Mouse (Mus musculus) ovary, postnatal 14 days (tissue): ENCODE data around the gene Tshr.
"Not testable (repeated sequence)": the region's sequence is repeated elsewhere in the genome, so short reads cannot be mapped to it uniquely, and the experiment has no call there.

ENCODE experiments used
- DNase-seq: peaks from one replicate; pipeline ENCODE4 v3.0.0; 2022; ENCODE audit warnings: low spot score

Tshr gene

DNA sequence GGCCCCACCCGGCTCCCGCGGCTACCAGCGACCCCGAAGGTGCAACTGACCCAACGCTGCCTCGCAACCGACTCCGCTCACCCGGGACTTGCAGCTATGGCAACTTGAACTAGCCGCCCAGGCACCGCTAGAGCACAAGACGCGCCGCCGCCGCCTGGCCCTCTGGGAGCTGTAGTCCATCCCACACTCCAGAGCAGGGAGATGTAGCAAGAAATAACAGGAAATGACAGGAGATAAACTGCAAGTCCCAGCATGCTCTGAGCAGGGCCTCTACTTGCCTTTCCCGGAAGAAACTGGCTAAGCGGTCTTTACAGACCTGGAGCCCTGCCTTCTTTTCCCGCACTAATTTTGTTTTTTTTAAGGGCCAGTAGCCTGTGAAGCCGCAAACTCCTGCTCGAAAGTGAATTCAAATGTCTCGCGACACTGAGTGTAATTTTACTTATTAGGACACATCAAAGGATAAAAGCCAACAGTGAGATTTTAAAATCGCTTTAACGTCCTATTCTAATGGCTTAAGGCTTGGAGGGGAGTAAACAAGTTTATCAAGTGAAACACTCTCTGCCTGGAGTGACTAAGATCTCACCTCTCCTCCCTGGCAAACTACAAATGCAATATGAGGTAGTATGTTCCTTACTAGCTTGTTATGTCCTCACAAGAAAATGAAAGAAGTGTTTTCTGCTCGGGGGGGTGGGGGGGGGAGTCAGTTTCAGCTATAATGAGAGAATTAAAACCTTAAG is at the start of gene Tshr, which contains the start of gene Cep128:
TSS of gene Tshr (plus strand) at position 283 of the 737 bp plus-strand sequence.
TSS of gene Cep128 (minus strand) at position 129 of the 737 bp plus-strand sequence.
- peak; percentile 69 for DNase-seq

DNA sequence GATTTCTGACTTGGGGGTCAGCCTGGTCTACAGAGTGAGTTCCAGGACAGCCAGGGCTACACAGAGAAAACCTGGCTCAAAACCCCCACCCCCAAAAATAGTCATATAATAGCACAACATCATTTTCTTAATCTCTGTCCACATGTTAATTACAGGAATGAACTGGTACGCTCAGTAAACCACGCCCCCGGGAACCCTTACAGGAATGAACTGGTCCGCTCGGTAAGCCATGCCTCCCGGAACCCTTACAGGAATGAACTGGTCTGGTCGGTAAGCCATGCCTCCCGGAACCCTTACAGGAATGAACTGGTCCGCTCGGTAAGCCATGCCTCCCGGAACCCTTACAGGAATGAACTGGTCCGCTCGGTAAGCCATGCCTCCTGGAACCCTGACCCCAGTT is 45.7 kb upstream of the Tshr start:
- not testable (repeated sequence) for DNase-seq

DNA sequence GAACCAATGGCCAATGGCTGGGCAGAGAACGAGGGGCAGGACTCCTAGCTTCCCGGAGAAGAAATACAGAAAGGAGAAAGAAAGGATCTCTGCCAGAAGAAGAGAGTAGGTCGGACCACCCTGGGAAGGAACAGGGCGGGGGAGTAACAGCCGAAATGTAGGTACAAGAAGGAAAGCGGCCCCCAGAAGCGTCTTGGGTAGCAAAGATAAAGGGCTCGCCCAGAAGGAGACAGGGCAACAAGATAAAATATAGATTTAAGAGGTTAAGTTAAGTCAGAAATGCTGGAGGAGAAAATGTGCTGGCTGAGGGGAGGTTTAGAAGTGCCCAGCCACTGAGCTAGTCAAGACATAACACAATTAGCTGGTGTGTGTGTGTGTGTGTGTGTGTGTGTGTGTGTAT is 30.6 kb upstream of the Tshr start:
- no peak for DNase-seq

DNA sequence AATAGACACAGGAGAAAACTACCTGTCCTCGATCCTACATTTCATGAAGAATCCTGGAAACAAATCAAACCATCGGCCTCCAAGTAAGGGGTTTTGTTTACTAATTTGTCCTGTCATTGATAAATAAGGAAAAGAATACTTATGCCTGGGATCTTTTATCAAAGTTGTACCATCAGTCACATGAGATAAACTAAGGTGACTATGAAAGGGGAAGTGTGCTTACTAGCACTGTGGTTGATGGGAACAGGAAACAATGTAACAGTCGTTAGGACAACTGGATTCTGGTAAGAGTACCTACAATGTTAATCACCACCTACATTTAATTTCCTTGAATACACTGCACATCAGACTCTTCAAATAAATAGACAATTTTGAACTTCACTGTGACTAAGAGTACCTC is 15.2 kb upstream of the Tshr start:
- DNase-seq: no peak

DNA sequence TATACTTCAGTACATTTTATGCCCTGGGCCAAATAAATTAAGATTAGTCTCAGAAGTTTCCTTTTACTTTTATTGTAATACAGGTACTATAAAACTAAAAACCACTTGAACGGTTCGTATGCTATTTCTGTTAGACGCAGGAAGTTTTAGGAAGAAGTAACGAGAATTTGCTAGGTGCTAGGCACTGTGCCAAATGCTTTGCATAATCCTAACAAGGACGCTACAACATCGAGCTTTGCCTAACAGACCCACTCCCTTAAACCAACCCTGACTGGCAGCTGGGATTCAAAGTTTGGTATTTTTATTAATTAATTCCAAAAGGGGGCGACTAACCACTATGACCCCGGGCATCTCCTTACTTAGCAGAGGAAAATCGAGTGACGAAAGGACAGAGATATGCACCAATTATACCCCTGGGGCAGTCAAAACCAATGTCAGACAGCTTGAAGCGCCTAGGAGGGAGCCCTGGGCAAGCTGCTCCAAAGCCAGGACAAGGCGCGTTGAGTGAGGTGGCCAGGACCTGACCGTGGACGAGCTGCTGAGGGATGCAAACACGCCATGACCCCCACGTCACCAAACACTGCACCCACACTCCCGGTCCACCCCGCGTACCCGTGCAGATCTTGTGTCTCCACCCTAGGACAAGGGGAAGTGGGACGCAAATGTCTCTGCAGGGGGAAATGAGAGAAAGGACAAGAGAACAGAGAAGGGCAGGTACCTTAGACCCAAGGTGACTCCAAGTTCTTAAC is 673 bp upstream of the Tshr start:
- DNase-seq: no peak

DNA sequence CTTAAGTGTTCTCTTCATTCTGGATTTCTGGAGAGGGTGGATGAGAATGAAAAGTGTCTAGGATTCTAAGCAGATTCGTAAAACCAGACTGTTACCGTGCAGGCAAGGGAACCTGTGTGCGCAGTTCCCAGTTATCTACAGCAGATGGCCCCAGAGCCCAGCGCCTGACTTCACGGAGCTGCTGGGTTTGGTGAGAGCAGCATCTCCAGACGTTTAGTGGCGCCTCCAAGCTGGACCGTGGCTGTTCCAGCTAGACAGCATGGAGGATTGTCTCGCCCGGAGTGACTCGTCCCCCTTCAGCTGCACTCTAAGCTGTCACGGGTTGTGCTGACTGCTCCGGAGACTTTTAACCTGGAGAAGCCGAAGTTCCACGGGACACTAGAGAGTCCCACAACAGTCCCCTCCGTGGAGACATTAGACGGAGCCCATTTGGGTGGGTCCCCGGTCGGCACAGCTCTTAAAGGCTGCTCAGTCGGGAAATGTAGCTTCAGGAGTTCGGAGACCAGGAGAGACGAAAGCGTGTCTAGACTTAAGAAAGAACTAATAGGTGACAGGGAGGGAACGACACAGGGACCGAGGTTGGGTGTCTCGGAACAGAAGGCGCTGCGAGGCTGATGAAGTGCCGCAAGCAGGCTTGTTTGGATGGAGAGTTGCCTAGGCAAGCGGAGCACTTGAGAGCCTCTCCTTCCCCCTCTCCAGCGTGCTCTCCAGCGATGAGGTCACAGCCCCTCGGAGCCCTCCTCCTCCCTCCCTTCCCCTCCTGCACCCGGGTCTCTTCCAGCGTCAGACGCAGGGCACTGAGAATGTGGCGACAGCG is 16.1 kb downstream of the Tshr start:
- DNase-seq: peak; percentile 66

DNA sequence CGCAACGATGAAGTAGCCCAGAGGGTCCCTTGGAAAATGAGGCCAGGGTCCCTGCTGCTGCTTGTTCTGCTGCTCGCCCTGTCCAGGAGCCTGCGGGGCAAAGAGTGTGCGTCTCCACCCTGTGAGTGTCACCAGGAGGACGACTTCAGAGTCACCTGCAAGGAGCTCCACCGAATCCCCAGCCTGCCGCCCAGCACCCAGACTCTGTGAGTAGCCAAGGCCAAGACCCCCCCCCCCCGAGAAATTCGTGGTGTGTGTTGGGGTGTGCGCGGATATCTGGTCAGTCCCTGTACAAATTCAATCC is 16.6 kb downstream of the Tshr start:
- DNase-seq: no peak

DNA sequence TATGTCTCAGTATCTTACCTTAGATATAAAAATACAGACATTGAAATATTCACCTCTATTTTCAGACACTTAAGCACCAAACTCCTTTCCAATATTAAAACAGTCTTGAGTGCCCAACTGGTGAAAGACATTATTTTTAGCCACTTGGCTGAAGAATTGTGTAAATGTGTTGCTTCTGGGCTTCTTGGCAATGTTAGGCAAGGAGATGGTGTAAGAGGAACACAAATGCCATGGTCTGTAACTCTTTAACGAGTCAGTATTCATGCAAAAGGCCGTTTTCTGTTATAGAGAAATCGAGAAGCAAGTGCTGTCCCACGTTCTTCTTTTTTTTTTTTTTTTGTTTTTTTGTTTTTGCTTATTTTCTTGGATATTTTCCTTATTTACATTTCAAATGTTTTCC is 25.9 kb downstream of the Tshr start:
- DNase-seq: no peak

DNA sequence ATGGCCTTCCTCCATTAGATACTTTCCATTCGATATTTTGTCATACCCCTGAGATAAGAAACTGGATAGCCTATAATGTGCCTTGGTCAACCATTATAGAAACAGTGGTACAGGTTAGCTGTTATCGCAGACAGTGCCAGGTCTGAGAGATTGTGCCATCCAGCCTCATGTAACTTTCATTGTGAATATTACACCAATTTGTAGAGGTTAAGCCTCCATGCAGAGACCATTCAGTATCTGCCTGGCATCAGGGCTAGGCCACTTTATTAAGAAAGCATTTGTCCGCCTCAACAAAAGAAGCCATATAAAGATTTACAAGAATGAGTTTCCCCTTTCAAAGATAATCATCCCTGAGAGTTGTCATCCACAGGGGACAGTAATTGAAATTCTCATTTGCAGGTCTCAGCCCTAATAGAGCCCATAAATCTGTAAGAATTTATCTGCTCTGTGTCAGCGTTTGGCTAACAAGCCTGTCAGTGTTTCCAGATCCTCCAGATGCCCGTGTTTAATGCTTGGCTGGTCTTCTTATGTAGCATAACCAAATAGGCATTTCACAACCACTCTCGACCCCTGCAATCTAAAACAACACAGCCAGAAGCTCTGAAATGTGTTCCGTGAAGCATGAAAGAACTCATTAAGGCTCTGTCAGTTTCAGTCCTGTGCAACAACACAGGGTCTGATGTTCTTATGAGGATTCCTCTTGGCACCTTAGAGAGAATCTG is 28.3 kb downstream of the Tshr start:
- DNase-seq: no peak

DNA sequence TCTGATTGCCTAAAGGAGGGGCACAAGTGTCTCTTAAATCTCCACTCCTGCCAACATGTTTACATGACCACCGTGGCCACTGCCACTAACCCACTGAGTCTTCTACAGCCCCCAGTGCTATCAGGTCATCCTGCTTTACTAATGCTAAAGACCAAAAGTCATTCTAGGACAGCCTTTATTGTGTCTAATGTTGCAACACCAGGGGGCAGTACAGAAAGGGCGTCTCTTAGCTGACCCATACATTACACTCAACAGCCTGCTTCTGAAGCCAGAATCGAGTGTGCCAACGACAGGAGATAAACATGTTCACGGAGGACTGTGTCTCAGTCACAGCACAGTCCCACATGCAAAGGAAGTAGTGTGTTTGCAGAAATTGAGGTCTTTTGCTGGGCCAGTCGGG is 30.7 kb downstream of the Tshr start:
- no peak for DNase-seq

DNA sequence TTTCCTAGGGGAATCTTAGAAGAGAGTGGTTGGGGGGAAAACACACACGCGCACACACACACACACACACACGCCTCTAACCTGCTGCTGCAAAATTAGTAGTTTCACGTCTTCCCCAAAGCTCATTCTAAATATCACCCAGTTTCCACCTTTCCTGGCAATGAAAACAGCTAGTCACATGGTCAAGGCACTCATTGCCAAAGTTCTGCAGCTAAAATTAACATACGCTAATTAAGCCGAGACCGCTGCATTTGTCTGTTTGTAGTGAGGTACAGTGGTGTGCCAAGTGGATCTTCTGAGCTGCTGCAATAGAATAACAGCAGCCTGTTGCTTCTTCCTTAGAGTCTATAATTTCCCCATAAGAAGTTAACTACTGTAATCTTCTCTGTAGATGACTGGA is 32.5 kb downstream of the Tshr start:
- no peak for DNase-seq

DNA sequence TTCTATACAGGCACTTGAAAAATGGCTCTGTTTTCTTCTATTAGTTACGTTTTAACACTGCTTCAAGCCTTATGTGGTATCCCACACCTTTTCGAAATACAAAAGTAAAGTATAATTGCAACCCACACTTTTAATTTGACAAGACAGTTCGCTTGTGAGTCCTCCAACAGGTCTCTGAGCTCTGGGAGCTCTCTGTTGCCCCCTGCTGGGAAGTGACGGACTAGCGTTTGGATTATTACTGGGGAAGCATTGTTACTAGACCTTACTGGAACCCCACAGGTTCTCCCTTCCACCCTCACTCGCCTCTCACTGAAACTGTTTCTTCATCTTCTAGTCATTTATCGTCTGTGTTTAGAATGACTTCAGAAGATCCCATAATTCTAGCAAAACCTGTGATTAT is 34.4 kb downstream of the Tshr start:
- DNase-seq: peak; percentile 60

DNA sequence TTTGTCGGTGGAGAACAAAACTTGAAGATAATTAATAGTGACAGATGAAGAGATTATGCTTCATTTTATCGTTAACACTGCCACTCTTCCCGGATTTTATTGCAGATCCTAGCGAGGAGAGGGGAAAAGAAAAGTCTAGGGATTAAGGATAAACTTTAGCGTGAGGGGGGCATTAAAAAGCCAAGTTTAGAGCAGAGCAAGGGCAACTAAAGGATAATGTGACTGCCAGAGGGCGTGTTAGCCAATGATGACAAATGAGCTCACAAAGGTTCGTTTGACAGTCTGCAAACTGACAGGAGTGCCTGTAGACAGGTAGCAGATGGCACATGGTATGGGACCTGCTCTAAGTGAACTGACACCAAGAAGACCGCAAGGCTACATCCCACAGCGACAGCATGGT is 36.9 kb downstream of the Tshr start:
- no peak for DNase-seq

DNA sequence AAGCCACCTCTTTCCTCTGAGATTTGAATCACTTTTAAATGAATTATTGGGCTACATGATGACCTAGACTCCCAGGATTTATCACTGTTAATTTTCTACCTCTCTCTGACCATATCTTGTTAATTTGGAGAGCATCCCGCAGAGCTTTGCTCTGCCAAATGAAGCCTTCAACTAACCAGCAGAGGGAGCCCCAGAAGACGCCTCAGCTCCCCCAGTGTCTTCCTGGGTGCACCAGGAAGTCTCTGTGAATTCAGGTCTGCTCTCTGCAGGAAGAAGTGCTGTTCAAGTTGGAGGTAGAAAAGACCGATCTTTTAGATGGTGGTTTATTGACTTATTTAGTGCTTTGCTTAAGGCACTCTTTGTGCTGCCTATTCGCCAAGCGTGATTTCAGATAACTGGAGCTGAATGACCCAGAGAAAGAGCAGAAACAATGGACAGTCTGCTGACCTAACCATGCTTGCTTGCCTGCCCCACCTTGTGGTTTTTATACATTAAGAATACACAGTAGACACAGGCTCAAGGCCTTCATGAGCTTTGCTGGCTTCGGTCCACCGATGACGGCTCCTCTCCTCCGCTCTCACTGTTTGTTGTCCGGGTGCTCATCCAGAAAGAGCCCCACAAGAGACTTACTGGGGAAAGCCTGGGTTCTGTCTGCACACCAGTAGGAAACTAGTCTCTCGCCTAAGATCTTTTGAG is 38.9 kb downstream of the Tshr start:
- peak; percentile 25 for DNase-seq

DNA sequence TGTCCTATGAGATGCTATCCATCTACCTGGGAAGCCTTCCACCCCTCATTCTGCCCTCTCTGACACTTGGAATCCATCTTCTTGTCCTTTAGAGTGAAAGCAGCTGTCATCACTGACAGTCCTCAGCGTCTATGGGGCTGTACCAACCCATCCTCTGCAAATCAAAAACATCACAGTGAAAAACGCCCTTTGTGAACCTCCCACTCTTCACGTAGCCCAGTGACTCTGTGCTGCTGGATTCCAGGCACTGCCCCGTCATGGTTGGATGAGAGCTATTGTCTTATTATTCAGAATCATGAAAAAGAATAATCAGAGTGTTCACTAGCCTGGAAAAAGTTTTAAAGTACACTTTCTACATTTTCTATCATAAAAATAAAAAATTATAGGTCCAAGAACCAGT is 42.1 kb downstream of the Tshr start:
- DNase-seq: no peak

DNA sequence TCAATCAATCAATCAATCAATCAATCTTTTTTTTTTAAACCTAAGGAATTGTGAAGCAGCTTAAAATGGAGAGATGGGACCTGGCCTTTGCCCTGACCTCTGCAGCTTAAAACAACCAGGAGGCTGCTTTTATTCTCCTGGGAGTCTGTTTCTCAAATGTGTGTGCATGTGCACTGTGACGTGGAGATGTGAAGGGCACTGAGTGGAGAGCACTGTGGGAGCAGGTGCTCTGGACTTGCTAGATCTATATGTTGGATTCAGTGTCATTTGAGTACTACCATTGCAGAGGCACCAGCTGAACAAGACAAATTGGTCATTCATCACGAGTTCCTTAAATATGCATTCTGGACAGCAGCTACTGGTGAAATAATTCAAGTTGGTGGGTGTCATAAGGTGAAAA is 42.8 kb downstream of the Tshr start:
- no peak for DNase-seq

DNA sequence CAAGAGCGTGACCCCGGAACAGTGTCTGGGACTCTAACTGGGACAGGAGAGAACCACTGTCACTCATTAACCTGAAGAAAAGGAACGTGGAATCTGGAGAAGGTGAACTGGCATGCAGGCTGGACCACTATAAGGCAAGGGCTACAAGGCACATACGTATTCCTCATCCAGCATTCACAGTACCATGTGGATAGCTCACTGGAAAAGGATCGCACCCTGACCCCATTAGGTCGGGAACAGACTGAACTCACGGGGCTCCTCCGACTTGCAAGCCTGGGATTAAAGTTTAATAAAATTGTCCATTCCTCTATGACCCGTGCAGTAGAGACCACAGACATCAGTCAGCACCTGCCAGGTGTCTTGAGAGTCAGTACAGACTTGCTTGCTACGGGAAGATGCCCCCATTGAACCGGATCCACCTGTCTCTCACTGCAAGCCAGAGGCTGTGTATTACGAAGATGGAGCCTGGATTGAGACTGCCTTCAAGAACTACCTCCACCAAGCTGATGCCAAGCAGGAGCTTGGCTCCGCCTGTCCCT is 97.9 kb downstream of the Tshr start:
- DNase-seq: no peak

DNA sequence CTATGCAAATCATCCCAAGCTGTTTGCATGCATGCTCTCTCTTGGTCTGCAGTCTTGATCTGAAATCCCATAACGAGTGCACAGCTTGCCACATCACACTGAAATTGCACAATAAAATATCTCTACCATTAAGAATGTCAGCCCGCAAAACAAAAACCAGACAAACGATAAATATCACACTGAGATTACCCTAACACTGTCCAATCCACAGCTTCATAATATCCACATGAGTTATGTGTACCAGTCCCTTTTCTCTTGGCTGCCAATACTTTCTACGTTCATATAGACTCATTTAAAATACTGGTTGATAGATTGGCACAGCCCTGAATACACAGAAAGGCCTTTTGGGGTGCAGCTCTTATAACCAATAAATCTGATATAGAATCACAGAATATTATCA is 102.0 kb downstream of the Tshr start:
- DNase-seq: no peak

DNA sequence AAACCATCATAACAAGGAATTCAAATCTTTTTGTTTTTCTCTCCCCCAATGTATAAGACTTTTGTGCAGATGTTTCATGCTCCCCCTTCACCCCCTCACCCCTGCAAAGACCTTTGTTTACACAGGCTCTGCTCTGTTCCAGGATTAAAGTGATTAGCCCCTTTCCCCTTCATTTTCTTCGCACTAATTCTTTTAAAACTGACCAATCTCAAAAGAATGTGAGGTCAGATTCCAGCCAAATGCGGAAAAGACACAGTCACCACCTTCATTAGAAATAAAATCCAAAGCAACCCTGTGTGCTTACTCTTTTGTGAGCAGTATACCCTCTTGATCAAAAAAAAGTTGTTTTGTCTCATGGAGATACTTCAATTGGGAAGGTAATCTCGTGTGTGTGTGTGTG is 104.0 kb downstream of the Tshr start:
- DNase-seq: no peak

DNA sequence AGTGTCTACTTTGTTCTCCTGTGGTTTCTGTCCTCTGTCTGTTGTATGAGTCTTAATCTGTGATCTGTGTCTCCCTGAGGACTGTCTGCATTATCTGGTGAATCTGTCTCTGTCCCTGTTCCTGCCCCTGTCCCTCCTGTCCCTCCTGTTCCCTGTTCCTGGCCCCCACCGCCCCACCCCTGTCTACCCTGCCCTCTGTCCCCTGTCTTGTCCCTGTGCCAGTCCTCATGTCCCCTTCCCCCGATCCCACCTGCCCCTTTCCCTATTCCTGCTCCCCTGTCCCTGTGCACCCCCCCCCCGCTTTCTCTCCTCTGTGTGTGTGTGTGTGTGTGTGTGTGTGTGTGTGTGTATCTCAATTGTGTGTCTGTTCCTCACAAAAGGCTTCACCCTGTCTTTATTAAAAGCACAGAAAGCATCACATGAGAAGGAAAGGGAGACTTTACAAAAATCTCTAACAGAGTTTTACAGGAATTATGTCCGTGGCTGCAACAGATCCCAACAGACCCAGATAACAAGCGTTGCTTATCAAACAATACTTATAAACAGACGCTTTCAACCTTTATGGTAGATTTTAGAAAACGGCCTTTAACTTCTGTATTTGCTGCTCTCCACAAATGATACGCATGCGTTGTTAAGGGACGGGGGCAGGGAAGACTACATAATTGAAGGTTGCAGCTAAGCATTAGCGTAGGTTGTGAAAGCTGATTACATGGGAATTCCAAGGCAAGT is 111.3 kb downstream of the Tshr start:
- DNase-seq: no peak

DNA sequence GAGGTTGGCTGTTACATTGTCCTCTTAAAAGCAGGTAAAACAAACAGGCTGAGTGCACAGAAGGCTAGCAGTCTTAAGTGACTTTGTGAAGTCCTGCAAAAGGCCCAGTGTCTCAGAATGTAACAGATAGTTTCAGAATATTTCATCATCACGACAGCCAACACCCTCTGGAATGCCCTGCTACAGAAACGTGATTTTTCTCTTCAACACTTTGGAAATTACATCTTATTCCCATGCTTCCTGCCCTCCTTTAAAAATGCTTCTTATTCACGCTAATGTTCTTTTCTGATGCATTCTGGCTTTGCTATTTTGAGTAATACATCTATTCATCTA is 111.8 kb downstream of the Tshr start:
- DNase-seq: no peak
